Mouse (Mus musculus): ENCODE measurements around the gene Gm11214.

GRCm38 (mm10) chr4:63627111-63627510 lies 36.1 kb downstream of the Gm11214 start:
- TF ChIP-seq CTCF (IDR thresholded peaks at IDR 0.05) (no peak), EP300 (IDR thresholded peaks at IDR 0.05) (no peak)

All from lung, postnatal 0 days (tissue).